Mouse (Mus musculus): Measurements from ENCODE around the gene Fbxl7. TPM values are rescaled to one million over a fixed set of nuclear protein-coding genes. Genes with fewer than 3 reads are reported as not detected.

Fbxl7 gene
- total and polyA plus RNA-seq, 3 experiments = not detected

- Histone ChIP-seq H3K9me3 (replicated peaks; ENCODE audit: low read length) (peaks cover 2% of the 10 kb centered on the region), H3K4me3 (replicated peaks in 1 of 3; ENCODE audit: low read depth in 2 of 3, low read length in 2 of 3, poor library complexity in 1 of 3) (no peak overlapping the region), H3K36me3 (replicated peaks in 1 of 2; ENCODE audit: control insufficient read depth in 1 of 2, insufficient read depth in 1 of 2, low read length in 1 of 2) (no peaks in the 10 kb centered on the region), H3K27me3 (replicated peaks) (no peaks in the 10 kb centered on the region), H3K27ac (ENCODE audit: insufficient read depth, low read depth) (no peak overlapping the region), H3K4me1 (ENCODE audit: control insufficient read depth in 1 of 2, insufficient read depth in 2 of 2) (peaks cover 0 to 4% of the 10 kb centered on the region in 2 experiments; a peak in 1 of 4 replicates), H3K4me2 (ENCODE audit: insufficient read depth, low read depth, poor library complexity, severe bottlenecking) (no peak overlapping the region), H3K9ac (ENCODE audit: insufficient read depth, low read depth) (no peak overlapping the region), H3K79me2 (replicated peaks; ENCODE audit: control insufficient read depth, extremely low read depth, insufficient read depth, poor library complexity, severe bottlenecking) (no peaks in the 10 kb centered on the region)
- DNase-seq (ENCODE audit: extremely low read depth) = no peak
- TF ChIP-seq RCOR1 (conservative IDR thresholded peaks at IDR 0.05; ENCODE audit: low read depth, low read length) (no peak), SMC3 (IDR thresholded peaks at IDR 0.05; ENCODE audit: low read depth, low read length) (no peak), ZNF384 (IDR thresholded peaks at IDR 0.05; ENCODE audit: low read depth, low read length) (no peak), KAT2A (IDR thresholded peaks at IDR 0.05; ENCODE audit: insufficient replicate concordance, low read length) (no peak), TBP (conservative IDR thresholded peaks at IDR 0.05; ENCODE audit: low read depth, low read length) (no peak), ETS1 (conservative IDR thresholded peaks at IDR 0.05; ENCODE audit: low read depth, low read length) (no peak), JUND (conservative IDR thresholded peaks at IDR 0.05; ENCODE audit: low read depth, low read length) (no peak), RAD21 (IDR thresholded peaks at IDR 0.05; ENCODE audit: low read depth, low read length) (no peak), TCF12 (IDR thresholded peaks at IDR 0.05; ENCODE audit: low read depth, low read length) (no peak), EP300 (IDR thresholded peaks at IDR 0.05; ENCODE audit: low read length) (no peak), NELFE (IDR thresholded peaks at IDR 0.05; ENCODE audit: low read depth, low read length) (no peak)
- dilution Hi-C loops (cut with MboI; ENCODE audit: extremely low pct_ligation_motif_present, extremely low pct_unique_long_range_greater_than_20kb, low sequenced_read_pairs) (no loop called here), in situ Hi-C loops (cut with MboI; ENCODE audit: low pct_ligation_motif_present, low pct_unique_long_range_greater_than_20kb, low sequenced_read_pairs) (no loop called here)
These were observed 18.0 kb upstream of the Fbxl7 start for GRCm38 (mm10) chr15:26913427-26913826.

- H3K4me3 ChIP-seq (replicated peaks in 1 of 3; ENCODE audit: low read depth in 2 of 3, low read length in 2 of 3, poor library complexity in 1 of 3) = no peak overlapping the region
- DNase-seq (ENCODE audit: extremely low read depth) = no peak
- H3K4me1 ChIP-seq (ENCODE audit: control insufficient read depth in 1 of 2, insufficient read depth in 2 of 2) = no peaks in the 10 kb centered on the region
- H3K27ac ChIP-seq (ENCODE audit: insufficient read depth, low read depth) = no peak overlapping the region
- peaks cover 13% of the 10 kb centered on the region for H3K9me3 ChIP-seq (replicated peaks; ENCODE audit: low read length)
- TF ChIP-seq POLR2AphosphoS2 (IDR thresholded peaks at IDR 0.05; ENCODE audit: low read depth, low read length) (no peak), NELFE (IDR thresholded peaks at IDR 0.05; ENCODE audit: low read depth, low read length) (no peak), MAFK (IDR thresholded peaks at IDR 0.05; ENCODE audit: insufficient replicate concordance, low read length) (no peak), USF2 (conservative IDR thresholded peaks at IDR 0.05; ENCODE audit: low read depth, low read length) (no peak), RAD21 (IDR thresholded peaks at IDR 0.05; ENCODE audit: low read depth, low read length) (no peak), TCF12 (IDR thresholded peaks at IDR 0.05; ENCODE audit: low read depth, low read length) (no peak), POLR2A (IDR thresholded peaks at IDR 0.05; ENCODE audit: low read depth, low read length) (no peak), GABPA (IDR thresholded peaks at IDR 0.05; ENCODE audit: insufficient replicate concordance, low read depth, low read length) (no peak), CHD2 (IDR thresholded peaks at IDR 0.05; ENCODE audit: low read length) (no peak), SMC3 (IDR thresholded peaks at IDR 0.05; ENCODE audit: low read depth, low read length) (no peak), CHD1 (IDR thresholded peaks at IDR 0.05; ENCODE audit: low read depth, low read length) (no peak)
- no peak overlapping the region for H3K4me2 ChIP-seq (ENCODE audit: insufficient read depth, low read depth, poor library complexity, severe bottlenecking)
- no peak overlapping the region for H3K9ac ChIP-seq (ENCODE audit: insufficient read depth, low read depth)
- no peaks in the 10 kb centered on the region for H3K36me3 ChIP-seq (replicated peaks in 1 of 2; ENCODE audit: control insufficient read depth in 1 of 2, insufficient read depth in 1 of 2, low read length in 1 of 2)
- dilution Hi-C loops (cut with MboI; ENCODE audit: extremely low pct_ligation_motif_present, extremely low pct_unique_long_range_greater_than_20kb, low sequenced_read_pairs) = no loop called here
- in situ Hi-C loops (cut with MboI; ENCODE audit: low pct_ligation_motif_present, low pct_unique_long_range_greater_than_20kb, low sequenced_read_pairs) = no loop called here
- no peaks in the 10 kb centered on the region; the same call in 1 of the 2 replicates for H3K79me2 ChIP-seq (replicated peaks; ENCODE audit: control insufficient read depth, extremely low read depth, insufficient read depth, poor library complexity, severe bottlenecking)
- no peaks in the 10 kb centered on the region for H3K27me3 ChIP-seq (replicated peaks)
These were observed 381 bp upstream of the Fbxl7 start for GRCm38 (mm10) chr15:26895761-26896160.

Data from CH12.LX (cell line).